25 mouse cellular contexts compared by ENCODE assay signal in the genomic region with DNA sequence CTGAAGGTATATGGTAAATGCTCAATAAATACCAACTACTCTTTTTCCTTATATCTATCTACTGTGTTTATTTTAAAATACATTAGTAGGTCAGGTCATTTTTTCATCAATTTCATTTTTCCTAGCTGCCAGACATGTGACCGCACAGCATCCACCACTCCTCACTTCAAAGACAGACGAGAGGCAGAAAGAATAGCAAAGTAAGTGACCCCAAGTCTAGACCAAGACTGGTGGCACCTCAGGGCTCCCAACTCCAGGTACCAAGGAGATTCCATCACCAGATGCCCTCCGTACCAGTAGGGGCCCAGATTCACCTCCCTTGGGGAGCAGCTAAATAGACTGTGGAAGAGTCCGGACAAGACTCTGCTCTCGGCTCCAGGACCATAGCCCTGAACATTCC. TPM values are rescaled to one million over a fixed set of nuclear protein-coding genes. Genes with fewer than 3 reads are reported as not detected.
DNase-seq lines count a peak whose midpoint lies in the region; ATAC-seq lines count a peak whose summit lies in the region.
"Had no signal": no experiment of that assay in that cellular context is flagged by ENCODE, and none has a peak within 500 bp of the region (broad histone marks: within the 10 kb centered on the region; RNA-seq: fewer than 3 reads in every experiment).

No protein-coding gene starts in this region.

- no peaks in the 10 kb centered on the region for H3K27me3 ChIP-seq in forebrain, embryonic 13.5 days
- no peaks in the 10 kb centered on the region for H3K27me3 ChIP-seq in forebrain, embryonic 15.5 days
- H3K27me3 ChIP-seq in midbrain, embryonic 11.5 days (ENCODE audit: control insufficient read depth, insufficient read depth, low read length): no peaks in the 10 kb centered on the region; the same call in 1 of the 2 replicates
- H3K27me3 ChIP-seq in midbrain, embryonic 15.5 days (replicated peaks): no peaks in the 10 kb centered on the region
- H3K27me3 ChIP-seq: Patski had no signal

- no peaks in the 10 kb centered on the region for H3K9me3 ChIP-seq in forebrain, embryonic 13.5 days (replicated peaks)
- no peaks in the 10 kb centered on the region for H3K9me3 ChIP-seq in forebrain, embryonic 15.5 days
- no peaks in the 10 kb centered on the region for H3K9me3 ChIP-seq in midbrain, embryonic 11.5 days (ENCODE audit: control insufficient read depth, low read length)
- no peaks in the 10 kb centered on the region for H3K9me3 ChIP-seq in midbrain, embryonic 15.5 days
- H3K9me3 ChIP-seq: G1E had no signal

- peak; percentile 6 for DNase-seq in cerebellum, adult 11-12 months
- no peak for DNase-seq in cerebellum, adult 9-10 months
- peak; percentile 85 for DNase-seq in heart, adult 11 months
- DNase-seq in heart, adult 18-20 months: no peak
- DNase-seq in midbrain, embryonic 11.5 days (ENCODE audit: low spot score, missing footprints): peak; percentile 72
- DNase-seq: adrenal gland, adult 2 months; adrenal gland, adult 8-10 months; adrenal gland, postnatal 10 days; adrenal gland, postnatal 14 days; adrenal gland, postnatal 25 days; adrenal gland, postnatal 36 days; B cell, adult 2 months; cerebellum, adult 11 months; cerebellum, adult 18-20 months had no signal

- peaks cover 63% of the 10 kb centered on the region for H3K36me3 ChIP-seq in forebrain, embryonic 13.5 days (ENCODE audit: poor library complexity, severe bottlenecking)
- H3K36me3 ChIP-seq in forebrain, embryonic 15.5 days: peaks cover 42% of the 10 kb centered on the region
- peaks cover 20% of the 10 kb centered on the region for H3K36me3 ChIP-seq in midbrain, embryonic 11.5 days (ENCODE audit: control insufficient read depth, insufficient read depth, low read length)
- peaks cover 30% of the 10 kb centered on the region for H3K36me3 ChIP-seq in midbrain, embryonic 15.5 days (replicated peaks)

- no peak for ATAC-seq in forebrain, embryonic 13.5 days
- no peak for ATAC-seq in forebrain, embryonic 15.5 days (replicated peaks)
- ATAC-seq in midbrain, embryonic 11.5 days (ENCODE audit: low FRiP score): no peak
- no peak for ATAC-seq in midbrain, embryonic 15.5 days (replicated peaks)
- ATAC-seq: activated CD4-positive, CD25-positive, alpha-beta regulatory T cell, adult 4 months; CD4-positive, CD25-positive, alpha-beta regulatory T cell, adult 4 months; Patski had no signal

- H3K4me3 ChIP-seq in forebrain, embryonic 13.5 days: no peak overlapping the region
- H3K4me3 ChIP-seq in forebrain, embryonic 15.5 days: no peak overlapping the region
- no peak overlapping the region for H3K4me3 ChIP-seq in midbrain, embryonic 11.5 days (ENCODE audit: low read depth, low read length)
- no peak overlapping the region for H3K4me3 ChIP-seq in midbrain, embryonic 15.5 days

- H3K4me1 ChIP-seq in forebrain, embryonic 13.5 days: peaks cover 66% of the 10 kb centered on the region
- H3K4me1 ChIP-seq in forebrain, embryonic 15.5 days: peaks cover 56% of the 10 kb centered on the region
- H3K4me1 ChIP-seq in midbrain, embryonic 11.5 days (ENCODE audit: control insufficient read depth, insufficient read depth, low read length): peaks cover 47% of the 10 kb centered on the region
- H3K4me1 ChIP-seq in midbrain, embryonic 15.5 days: peaks cover 47% of the 10 kb centered on the region

- no peak overlapping the region for H3K4me2 ChIP-seq in forebrain, embryonic 13.5 days
- H3K4me2 ChIP-seq in forebrain, embryonic 15.5 days (replicated peaks): no peak overlapping the region
- no peak overlapping the region for H3K4me2 ChIP-seq in midbrain, embryonic 11.5 days
- H3K4me2 ChIP-seq in midbrain, embryonic 15.5 days: no peak overlapping the region

- no peak overlapping the region for H3K9ac ChIP-seq in forebrain, embryonic 13.5 days
- no peak overlapping the region for H3K9ac ChIP-seq in forebrain, embryonic 15.5 days (replicated peaks)
- H3K9ac ChIP-seq in midbrain, embryonic 11.5 days (ENCODE audit: low read length): no peak overlapping the region
- no peak overlapping the region for H3K9ac ChIP-seq in midbrain, embryonic 15.5 days

- 95% methylated on average over 5 of the region's 5 CpGs for WGBS in forebrain, embryonic 13.5 days
- WGBS in forebrain, embryonic 15.5 days: 95% methylated on average over 5 of the region's 5 CpGs
- WGBS in midbrain, embryonic 11.5 days: 87% methylated on average over 5 of the region's 5 CpGs
- 92% methylated on average over 5 of the region's 5 CpGs for WGBS in midbrain, embryonic 15.5 days

- H3K27ac ChIP-seq in forebrain, embryonic 13.5 days: peak overlapping the region; percentile 100; the same call in 1 of the 2 replicates
- H3K27ac ChIP-seq in forebrain, embryonic 15.5 days (replicated peaks): no peak overlapping the region
- H3K27ac ChIP-seq in midbrain, embryonic 11.5 days (ENCODE audit: low read depth, low read length): no peak overlapping the region
- H3K27ac ChIP-seq in midbrain, embryonic 15.5 days: no peak overlapping the region; the same call in 1 of the 2 replicates

RNA-seq across cellular contexts. Expression of gene Chpf2, which starts 7.8 kb away (rescaled TPM):
- polyA plus RNA-seq in forebrain, embryonic 13.5 days (2015; fragmentation: Nextera tagmentation; extraction: Ambion mirVana): 15.0 and 17.2 TPM in 2 replicates
- 19.7 and 21.1 TPM in 2 replicates for polyA plus RNA-seq in forebrain, embryonic 15.5 days (2015; fragmentation: Nextera tagmentation; extraction: Ambion mirVana)
- total RNA-seq in heart, adult 18-20 months (2021): 1 to 10 TPM; 5.8 to 6.9 TPM
- polyA plus RNA-seq in midbrain, embryonic 11.5 days (2014; fragmentation: Nextera tagmentation; extraction: Ambion mirVana): 7.2 and 9.6 TPM in 2 replicates
- polyA plus RNA-seq in midbrain, embryonic 15.5 days (2015; fragmentation: Nextera tagmentation; extraction: Ambion mirVana): 22.1 and 23.0 TPM in 2 replicates

RNA-seq across cellular contexts. Expression of gene Abcf2, which starts 17.1 kb away (rescaled TPM):
- polyA plus RNA-seq in forebrain, embryonic 13.5 days (2015; fragmentation: Nextera tagmentation; extraction: Ambion mirVana): 117 and 124 TPM in 2 replicates
- 101 and 106 TPM in 2 replicates for polyA plus RNA-seq in forebrain, embryonic 15.5 days (2015; fragmentation: Nextera tagmentation; extraction: Ambion mirVana)
- total RNA-seq in heart, adult 18-20 months (2021): 10 to 100 TPM; 53.5 to 54.9 TPM
- 143 and 147 TPM in 2 replicates for polyA plus RNA-seq in midbrain, embryonic 11.5 days (2014; fragmentation: Nextera tagmentation; extraction: Ambion mirVana)
- 83.8 and 86.4 TPM in 2 replicates for polyA plus RNA-seq in midbrain, embryonic 15.5 days (2015; fragmentation: Nextera tagmentation; extraction: Ambion mirVana)

RNA-seq across cellular contexts. Expression of gene Smarcd3, which starts 29.9 kb away (rescaled TPM):
- 111 and 114 TPM in 2 replicates for polyA plus RNA-seq in forebrain, embryonic 13.5 days (2015; fragmentation: Nextera tagmentation; extraction: Ambion mirVana)
- polyA plus RNA-seq in forebrain, embryonic 15.5 days (2015; fragmentation: Nextera tagmentation; extraction: Ambion mirVana): 171 and 176 TPM in 2 replicates
- total RNA-seq in heart, adult 18-20 months (2021): 10 to 100 TPM; 56.5 to 59.8 TPM
- polyA plus RNA-seq in midbrain, embryonic 11.5 days (2014; fragmentation: Nextera tagmentation; extraction: Ambion mirVana): 56.8 and 60.2 TPM in 2 replicates
- 182 and 186 TPM in 2 replicates for polyA plus RNA-seq in midbrain, embryonic 15.5 days (2015; fragmentation: Nextera tagmentation; extraction: Ambion mirVana)
- polyA plus RNA-seq: G1E had no signal

RNA-seq across cellular contexts. Expression of gene 4931409K22Rik, which starts 37.7 kb away (rescaled TPM):
- 0.62 TPM in 2 replicates for polyA plus RNA-seq in forebrain, embryonic 13.5 days (2015; fragmentation: Nextera tagmentation; extraction: Ambion mirVana)
- 0.42 and 0.56 TPM in 2 replicates for polyA plus RNA-seq in forebrain, embryonic 15.5 days (2015; fragmentation: Nextera tagmentation; extraction: Ambion mirVana)
- not detected for total RNA-seq in heart, adult 18-20 months (2021)
- not detected in 2 replicates for polyA plus RNA-seq in midbrain, embryonic 11.5 days (2014; fragmentation: Nextera tagmentation; extraction: Ambion mirVana)
- polyA plus RNA-seq in midbrain, embryonic 15.5 days (2015; fragmentation: Nextera tagmentation; extraction: Ambion mirVana): 0.06 TPM in 1 of 2 replicates, not detected in the other
- total RNA-seq: adrenal gland, adult 18-20 months; adrenal gland, adult 2 months; adrenal gland, adult 8-10 months; adrenal gland, postnatal 10 days; adrenal gland, postnatal 14 days; adrenal gland, postnatal 25 days; adrenal gland, postnatal 36 days; CH12.LX; G1E; MEL had no signal
- polyA plus RNA-seq: adrenal gland, adult 2 months; C2C12; CD4-positive, CD25-positive, alpha-beta regulatory T cell, adult 4 months; G1E; Patski had no signal

RNA-seq across cellular contexts. Expression of gene Asb10, which starts 53.6 kb away (rescaled TPM):
- 0.06 and 0.15 TPM in 2 replicates for polyA plus RNA-seq in forebrain, embryonic 13.5 days (2015; fragmentation: Nextera tagmentation; extraction: Ambion mirVana)
- 0.11 and 0.42 TPM in 2 replicates for polyA plus RNA-seq in forebrain, embryonic 15.5 days (2015; fragmentation: Nextera tagmentation; extraction: Ambion mirVana)
- 10 to 100 TPM; 83.7 to 90.6 TPM for total RNA-seq in heart, adult 18-20 months (2021)
- 0.25 TPM in 2 replicates for polyA plus RNA-seq in midbrain, embryonic 11.5 days (2014; fragmentation: Nextera tagmentation; extraction: Ambion mirVana)
- polyA plus RNA-seq in midbrain, embryonic 15.5 days (2015; fragmentation: Nextera tagmentation; extraction: Ambion mirVana): 0.06 and 0.11 TPM in 2 replicates
- total RNA-seq: adrenal gland, adult 2 months; CH12.LX; G1E had no signal
- polyA plus RNA-seq: activated CD4-positive, CD25-positive, alpha-beta regulatory T cell, adult 4 months; C2C12; CD4-positive, CD25-positive, alpha-beta regulatory T cell, adult 4 months; G1E; Patski had no signal

Comparison
In these comparisons a context has a peak if more than half of its experiments do, and no peak if none do; other contexts are left out.
1. DNase-seq: peak in cerebellum, adult 11-12 months (single experiment), heart, adult 11 months (single experiment) and midbrain, embryonic 11.5 days (single experiment); none in cerebellum, adult 9-10 months (single experiment) and heart, adult 18-20 months (0 of 2).